Mouse (Mus musculus) lung, adult 2 months (tissue): ENCODE results near the gene Nol4l.

ENCODE experiments used
- CTCF ChIP-seq: fragments of 200-500 bp; IDR thresholded peaks from 2 replicates; pipeline ENCODE4 v1.5.1; 2011; ENCODE audit warnings: mild to moderate bottlenecking, low read length, control low read depth; ENCODE audit not compliant: insufficient read depth
- POLR2A ChIP-seq: fragments of 200-500 bp; IDR thresholded peaks from 2 replicates; pipeline ENCODE4 v1.6.1; 2011; ENCODE audit warnings: low read depth, mild to moderate bottlenecking, control low read depth, low read length, borderline replicate concordance; ENCODE audit errors: extremely low read depth

DNA sequence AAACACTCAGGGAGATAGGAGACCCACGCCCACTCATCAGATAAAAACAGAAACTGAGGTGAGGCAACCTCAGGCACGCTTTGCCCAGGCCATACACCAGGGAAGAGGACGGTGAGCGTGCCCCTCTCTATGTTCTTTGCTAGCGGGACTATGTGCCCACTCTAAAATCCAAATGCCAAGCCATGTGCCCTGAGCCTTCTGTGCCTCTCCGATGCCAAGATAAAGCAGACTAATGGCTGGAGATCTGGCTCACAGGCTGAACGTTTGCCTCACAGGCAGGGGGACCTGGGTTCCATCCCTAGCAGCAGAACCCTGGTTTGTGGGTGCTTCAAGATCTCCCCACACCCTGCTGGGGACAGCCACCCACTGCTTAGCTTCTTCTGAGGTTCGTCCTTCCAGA is 19.6 kb downstream of the Nol4l start:
- no peak for TF ChIP-seq CTCF
- TF ChIP-seq POLR2A = no peak
